Mouse (Mus musculus): ENCODE data around the gene Ubl3. TPM values are rescaled to one million over a fixed set of nuclear protein-coding genes. Genes with fewer than 3 reads are reported as not detected.

Ubl3 gene
- 39.8 and 41.4 TPM in 2 replicates for polyA plus RNA-seq (2016; fragmentation: Nextera tagmentation; extraction: Ambion mirVana)

GRCm38 (mm10) chr5:148552187-148553071, at the start of gene Ubl3:
Gene Ubl3, minus strand, starts transcription at chr5:148552789.
- H3K27ac ChIP-seq = peak within 1 kb of the TSS; percentile 95
- no peaks in the 10 kb centered on the region for H3K36me3 ChIP-seq
- H3K4me3 ChIP-seq = peak within 1 kb of the TSS; percentile 75
- 2% methylated on average over 95 of the region's 95 CpGs for WGBS
- H3K9me3 ChIP-seq (replicated peaks) = no peaks in the 10 kb centered on the region
- peak; percentile 98 for DNase-seq (ENCODE audit: low spot score)
- peaks cover 52% of the 10 kb centered on the region for H3K4me1 ChIP-seq
- peaks cover 20% of the 10 kb centered on the region for H3K27me3 ChIP-seq (ENCODE audit: low read depth, poor library complexity, severe bottlenecking)

- H3K4me3 ChIP-seq = no peak overlapping the region
- H3K36me3 ChIP-seq = no peaks in the 10 kb centered on the region
- H3K27me3 ChIP-seq (ENCODE audit: low read depth, poor library complexity, severe bottlenecking) = no peaks in the 10 kb centered on the region
- WGBS = 21% methylated on average over 9 of the region's 9 CpGs
- peak overlapping the region; percentile 81 for H3K27ac ChIP-seq
- H3K9me3 ChIP-seq (replicated peaks) = no peaks in the 10 kb centered on the region
- DNase-seq (ENCODE audit: low spot score) = peak; percentile 79
- H3K4me1 ChIP-seq = peaks cover 49% of the 10 kb centered on the region
These were observed 45.8 kb upstream of the Ubl3 start for GRCm38 (mm10) chr5:148598376-148598775.

GRCm38 (mm10) chr5:148596086-148596753, 43.6 kb upstream of the Ubl3 start:
- Histone ChIP-seq H3K9me3 (replicated peaks) (no peaks in the 10 kb centered on the region), H3K27ac (peak overlapping the region; percentile 38; the same call in 1 of the 2 replicates), H3K4me1 (peaks cover 61% of the 10 kb centered on the region), H3K36me3 (no peaks in the 10 kb centered on the region), H3K27me3 (ENCODE audit: low read depth, poor library complexity, severe bottlenecking) (no peaks in the 10 kb centered on the region), H3K4me3 (no peak overlapping the region)
- WGBS = 92% methylated on average over 15 of the region's 15 CpGs
- no peak for DNase-seq (ENCODE audit: low spot score)

- no peaks in the 10 kb centered on the region for H3K27me3 ChIP-seq (ENCODE audit: low read depth, poor library complexity, severe bottlenecking)
- no peaks in the 10 kb centered on the region for H3K9me3 ChIP-seq (replicated peaks)
- H3K4me1 ChIP-seq = peaks cover 61% of the 10 kb centered on the region
- no peak for DNase-seq (ENCODE audit: low spot score)
- 80% methylated on average over 1 of the region's 1 CpGs for WGBS
- H3K36me3 ChIP-seq = no peaks in the 10 kb centered on the region
- H3K4me3 ChIP-seq = no peak overlapping the region
- no peak overlapping the region for H3K27ac ChIP-seq
These were observed 42.8 kb upstream of the Ubl3 start for GRCm38 (mm10) chr5:148595459-148595751.

- no peak overlapping the region for H3K4me3 ChIP-seq
- peaks cover 60% of the 10 kb centered on the region for H3K4me1 ChIP-seq
- no peaks in the 10 kb centered on the region for H3K9me3 ChIP-seq (replicated peaks)
- WGBS = 92% methylated on average over 3 of the region's 3 CpGs
- H3K27ac ChIP-seq = no peak overlapping the region
- H3K27me3 ChIP-seq (ENCODE audit: low read depth, poor library complexity, severe bottlenecking) = no peaks in the 10 kb centered on the region
- no peak for DNase-seq (ENCODE audit: low spot score)
- H3K36me3 ChIP-seq = no peaks in the 10 kb centered on the region
These were observed 42.3 kb upstream of the Ubl3 start for GRCm38 (mm10) chr5:148594693-148595458.

GRCm38 (mm10) chr5:148593607-148594006, 41.0 kb upstream of the Ubl3 start:
- 68% methylated on average over 4 of the region's 4 CpGs for WGBS
- no peaks in the 10 kb centered on the region for H3K36me3 ChIP-seq
- H3K4me3 ChIP-seq = no peak overlapping the region
- H3K27ac ChIP-seq = peak overlapping the region; percentile 64
- no peaks in the 10 kb centered on the region for H3K9me3 ChIP-seq (replicated peaks)
- no peaks in the 10 kb centered on the region for H3K27me3 ChIP-seq (ENCODE audit: low read depth, poor library complexity, severe bottlenecking)
- H3K4me1 ChIP-seq = peaks cover 55% of the 10 kb centered on the region
- no peak for DNase-seq (ENCODE audit: low spot score)

GRCm38 (mm10) chr5:148591448-148591862, 38.9 kb upstream of the Ubl3 start:
- 49% methylated on average over 7 of the region's 7 CpGs for WGBS
- H3K36me3 ChIP-seq = no peaks in the 10 kb centered on the region
- H3K4me1 ChIP-seq = peaks cover 40% of the 10 kb centered on the region
- H3K27me3 ChIP-seq (ENCODE audit: low read depth, poor library complexity, severe bottlenecking) = no peaks in the 10 kb centered on the region
- H3K4me3 ChIP-seq = no peak overlapping the region
- H3K27ac ChIP-seq = peak overlapping the region; percentile 72
- DNase-seq (ENCODE audit: low spot score) = no peak
- H3K9me3 ChIP-seq (replicated peaks) = no peaks in the 10 kb centered on the region

- 50% methylated on average over 20 of the region's 20 CpGs for WGBS
- Histone ChIP-seq H3K4me3 (no peak overlapping the region), H3K36me3 (no peaks in the 10 kb centered on the region), H3K27ac (peak overlapping the region; percentile 72), H3K9me3 (replicated peaks) (no peaks in the 10 kb centered on the region), H3K27me3 (ENCODE audit: low read depth, poor library complexity, severe bottlenecking) (no peaks in the 10 kb centered on the region), H3K4me1 (peaks cover 40% of the 10 kb centered on the region)
- peak; percentile 64 for DNase-seq (ENCODE audit: low spot score)
These were observed 38.2 kb upstream of the Ubl3 start for GRCm38 (mm10) chr5:148590603-148591447.

GRCm38 (mm10) chr5:148588987-148589386, 36.4 kb upstream of the Ubl3 start:
- Histone ChIP-seq H3K4me3 (no peak overlapping the region), H3K27ac (no peak overlapping the region), H3K27me3 (ENCODE audit: low read depth, poor library complexity, severe bottlenecking) (no peaks in the 10 kb centered on the region), H3K4me1 (peaks cover 40% of the 10 kb centered on the region), H3K9me3 (replicated peaks) (no peaks in the 10 kb centered on the region), H3K36me3 (no peaks in the 10 kb centered on the region)
- WGBS = 86% methylated on average over 3 of the region's 3 CpGs
- DNase-seq (ENCODE audit: low spot score) = no peak

- Histone ChIP-seq H3K27me3 (ENCODE audit: low read depth, poor library complexity, severe bottlenecking) (no peaks in the 10 kb centered on the region), H3K9me3 (replicated peaks) (no peaks in the 10 kb centered on the region), H3K4me1 (peaks cover 32% of the 10 kb centered on the region), H3K27ac (no peak overlapping the region), H3K4me3 (no peak overlapping the region), H3K36me3 (no peaks in the 10 kb centered on the region)
- WGBS = 82% methylated on average over 6 of the region's 6 CpGs
- DNase-seq (ENCODE audit: low spot score) = no peak
These were observed 35.6 kb upstream of the Ubl3 start for GRCm38 (mm10) chr5:148588142-148588650.

- 95% methylated on average over 13 of the region's 13 CpGs for WGBS
- Histone ChIP-seq H3K9me3 (replicated peaks) (no peaks in the 10 kb centered on the region), H3K4me3 (no peak overlapping the region), H3K4me1 (peaks cover 8% of the 10 kb centered on the region; the same call in 1 of the 2 replicates), H3K27ac (no peak overlapping the region), H3K36me3 (no peaks in the 10 kb centered on the region), H3K27me3 (ENCODE audit: low read depth, poor library complexity, severe bottlenecking) (no peaks in the 10 kb centered on the region)
- DNase-seq (ENCODE audit: low spot score) = no peak
These were observed 27.9 kb upstream of the Ubl3 start for GRCm38 (mm10) chr5:148580388-148580985.

- Histone ChIP-seq H3K4me3 (no peak overlapping the region), H3K27ac (no peak overlapping the region), H3K27me3 (ENCODE audit: low read depth, poor library complexity, severe bottlenecking) (no peaks in the 10 kb centered on the region), H3K4me1 (peaks cover 8% of the 10 kb centered on the region; the same call in 1 of the 2 replicates), H3K36me3 (no peaks in the 10 kb centered on the region), H3K9me3 (replicated peaks) (no peaks in the 10 kb centered on the region)
- 91% methylated on average over 2 of the region's 2 CpGs for WGBS
- DNase-seq (ENCODE audit: low spot score) = no peak
These were observed 26.6 kb upstream of the Ubl3 start for GRCm38 (mm10) chr5:148579156-148579555.

Measured in limb, embryonic 10.5 days (tissue).